Mouse (Mus musculus): ENCODE data around the gene Mrpl43.
"Not testable (repeated sequence)": the region's sequence is repeated elsewhere in the genome, so short reads cannot be mapped to it uniquely, and the experiment has no call there.

Mrpl43 gene

DNA sequence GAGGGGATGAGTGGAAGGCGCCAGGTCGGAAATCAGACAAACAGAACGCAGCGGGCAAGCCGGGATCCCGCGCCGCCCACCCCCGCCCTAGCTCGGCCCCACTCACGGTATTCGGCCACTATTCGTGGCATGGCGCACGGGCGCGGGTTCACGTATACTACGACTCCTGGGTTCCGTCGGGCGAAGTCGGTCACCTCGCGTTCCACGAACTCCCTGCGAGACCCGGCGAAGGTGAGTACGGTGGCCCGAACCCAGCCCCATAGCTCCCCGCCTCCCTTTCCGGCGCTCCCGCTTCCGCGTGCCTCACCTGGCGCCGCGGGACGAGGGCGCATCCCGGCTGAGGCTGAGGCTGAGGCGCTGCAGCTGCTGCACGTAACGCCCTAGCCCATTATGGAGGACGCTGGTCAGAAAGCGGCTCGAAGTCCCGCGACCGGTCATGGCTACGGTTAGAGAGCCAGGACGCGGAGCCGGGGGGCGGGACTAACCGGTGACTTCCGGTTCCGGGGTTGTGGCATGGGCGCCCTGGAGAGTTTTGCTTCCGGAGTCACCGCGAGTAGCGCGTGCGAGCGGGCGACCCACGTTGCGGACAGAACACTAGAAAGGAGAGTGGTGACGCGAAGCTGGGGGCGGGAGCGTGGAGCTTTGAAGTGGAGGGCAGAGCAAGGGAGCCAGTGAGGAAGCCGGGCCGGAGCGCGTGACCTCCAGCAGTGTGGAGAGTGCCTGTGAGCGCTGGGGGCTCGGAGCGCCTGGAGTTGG, at the start of gene Mrpl43:
Gene Mrpl43 (minus strand): TSS at position 486 of the 756 bp plus-strand sequence.
- peak; percentile 96 for DNase-seq

DNA sequence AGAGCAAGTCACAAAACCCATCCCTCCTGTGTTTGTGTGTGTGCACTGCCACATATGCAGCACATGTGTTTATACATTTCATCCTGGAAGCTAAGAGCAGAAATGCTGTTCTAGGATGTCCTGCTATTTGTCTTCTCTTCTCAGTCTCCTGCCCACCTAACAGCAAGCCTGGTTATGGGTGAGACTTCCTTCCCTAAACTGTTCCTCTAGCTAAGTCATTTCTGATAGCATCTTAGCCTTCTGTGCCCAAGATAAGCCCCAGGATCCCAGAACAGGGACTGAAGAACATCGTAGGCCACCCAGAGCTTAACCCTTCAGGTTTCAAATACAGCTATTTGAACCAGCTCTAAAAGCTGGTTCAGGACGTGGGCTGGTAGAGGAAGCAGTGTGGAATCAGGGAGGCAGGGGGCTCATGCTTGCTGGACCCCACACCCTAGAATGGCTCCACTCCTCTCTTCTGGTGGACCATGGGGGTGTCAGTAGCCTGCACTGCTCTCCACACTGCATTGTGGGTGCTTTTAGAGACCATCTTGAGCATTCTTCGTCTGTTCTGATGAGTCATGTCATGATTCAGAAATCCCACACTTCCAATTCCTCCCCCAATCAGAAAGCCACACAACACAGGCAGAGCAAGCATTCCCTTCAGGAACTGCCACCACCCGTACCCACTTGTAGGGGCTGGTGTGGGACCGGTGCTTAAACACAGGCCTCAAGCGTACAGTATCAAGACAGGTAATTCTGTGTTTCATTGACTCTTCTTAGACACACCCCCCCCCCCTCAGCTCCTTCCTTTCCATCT, 48.8 kb upstream of the Mrpl43 start:
- DNase-seq, result no peak

DNA sequence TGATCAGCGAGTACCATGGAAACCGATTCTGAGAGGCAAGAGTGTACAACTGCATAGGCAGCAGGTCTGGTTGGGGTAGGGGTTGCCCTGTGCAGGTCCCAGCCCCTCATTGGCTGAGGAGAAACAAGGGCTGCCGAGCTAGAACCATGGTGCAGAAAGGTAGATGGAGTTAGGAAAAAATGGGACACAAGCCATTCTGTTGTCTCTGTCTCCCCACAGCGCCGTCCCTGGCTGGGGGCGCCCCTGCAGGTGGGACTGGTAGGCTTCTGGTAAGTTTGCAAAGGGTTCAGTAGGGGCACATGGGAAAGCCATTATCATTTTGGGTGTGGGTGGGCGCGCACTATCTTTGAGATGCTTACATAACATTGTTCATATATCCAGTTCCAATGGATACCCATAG, 47.2 kb upstream of the Mrpl43 start:
- DNase-seq, result no peak

DNA sequence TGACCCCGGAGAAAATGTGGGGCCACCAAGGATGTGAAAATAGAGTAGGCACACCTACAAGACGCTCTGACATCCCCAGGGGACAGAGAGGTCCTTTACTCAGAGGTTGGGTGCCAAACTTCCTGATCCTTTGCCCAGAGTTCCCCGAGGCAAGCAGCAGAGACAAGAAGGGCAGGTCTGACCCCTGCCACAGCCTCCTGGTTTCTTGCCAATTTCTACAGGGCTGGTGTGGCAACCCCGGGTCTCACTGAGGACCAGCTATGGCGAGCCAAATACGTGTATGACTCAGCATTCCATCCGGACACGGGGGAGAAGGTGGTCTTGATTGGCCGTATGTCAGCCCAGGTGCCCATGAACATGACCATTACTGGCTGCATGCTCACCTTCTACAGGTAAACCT, 43.3 kb upstream of the Mrpl43 start:
- DNase-seq, result no peak

DNA sequence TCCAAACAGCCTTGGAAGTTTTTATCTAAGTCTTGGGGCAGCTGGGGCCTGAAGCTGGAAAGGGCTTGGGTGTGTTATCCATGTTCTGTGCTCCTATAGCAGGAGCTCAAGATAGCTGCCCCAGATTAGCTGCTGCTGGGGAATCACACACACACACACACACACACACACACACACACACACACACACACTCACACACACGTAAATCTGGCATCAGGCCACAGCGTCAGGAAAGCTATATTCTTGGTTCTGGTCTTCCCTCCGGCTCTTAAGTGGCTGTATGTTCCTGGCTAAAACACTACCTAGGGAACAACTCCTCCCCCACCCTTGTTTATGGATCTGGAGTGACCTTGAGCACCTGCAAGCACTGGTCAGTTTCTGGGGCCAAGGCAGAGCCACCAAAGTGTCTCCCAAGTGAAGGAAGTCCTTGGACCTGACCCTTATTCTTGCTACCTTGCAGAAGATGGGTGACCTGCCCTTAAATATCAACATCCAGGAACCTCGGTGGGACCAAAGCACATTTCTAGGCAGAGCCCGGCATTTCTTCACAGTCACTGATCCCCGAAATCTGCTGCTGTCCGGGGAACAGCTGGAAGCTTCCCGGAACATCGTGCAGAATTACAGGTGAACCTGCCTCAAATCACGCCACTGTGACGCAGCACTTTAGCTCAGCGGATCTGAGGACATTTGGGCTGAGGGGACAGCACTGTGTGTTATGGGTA, 42.6 kb upstream of the Mrpl43 start:
- DNase-seq, result no peak

DNA sequence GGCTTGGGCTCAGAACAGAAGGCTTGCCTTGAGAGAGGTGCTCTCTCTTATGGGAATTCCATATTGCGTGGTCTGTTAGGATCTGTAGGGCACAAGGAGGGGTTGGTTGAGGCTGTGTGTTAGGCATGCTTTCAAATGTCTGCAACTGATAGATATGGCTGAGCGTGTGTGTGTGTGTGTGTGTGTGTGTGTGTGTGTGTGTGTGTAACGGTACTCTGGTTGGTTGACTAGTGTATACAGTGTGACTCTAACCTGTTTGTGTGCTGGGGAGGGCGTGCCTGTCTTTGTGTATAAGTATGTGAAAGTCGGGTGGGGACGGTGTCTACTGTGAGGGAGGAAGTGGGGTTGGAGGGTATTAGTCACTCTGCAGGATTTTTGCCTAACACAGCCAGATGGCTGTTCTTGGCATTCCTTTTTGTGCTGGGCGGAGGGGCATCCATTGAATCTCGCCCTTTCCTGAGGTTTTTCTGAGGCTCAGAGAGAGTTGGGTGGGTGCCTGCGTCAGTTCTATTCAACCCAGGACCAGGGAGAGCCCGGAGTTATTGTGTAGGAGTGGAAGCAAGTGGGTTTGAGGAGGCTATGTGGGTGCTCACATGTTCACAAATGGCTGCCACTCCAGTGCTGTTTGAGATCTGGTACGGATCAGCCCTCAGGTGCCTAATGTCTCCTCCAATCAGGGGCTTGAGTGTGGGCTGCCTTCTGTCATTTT, 41.8 kb upstream of the Mrpl43 start:
- peak; percentile 63 for DNase-seq

DNA sequence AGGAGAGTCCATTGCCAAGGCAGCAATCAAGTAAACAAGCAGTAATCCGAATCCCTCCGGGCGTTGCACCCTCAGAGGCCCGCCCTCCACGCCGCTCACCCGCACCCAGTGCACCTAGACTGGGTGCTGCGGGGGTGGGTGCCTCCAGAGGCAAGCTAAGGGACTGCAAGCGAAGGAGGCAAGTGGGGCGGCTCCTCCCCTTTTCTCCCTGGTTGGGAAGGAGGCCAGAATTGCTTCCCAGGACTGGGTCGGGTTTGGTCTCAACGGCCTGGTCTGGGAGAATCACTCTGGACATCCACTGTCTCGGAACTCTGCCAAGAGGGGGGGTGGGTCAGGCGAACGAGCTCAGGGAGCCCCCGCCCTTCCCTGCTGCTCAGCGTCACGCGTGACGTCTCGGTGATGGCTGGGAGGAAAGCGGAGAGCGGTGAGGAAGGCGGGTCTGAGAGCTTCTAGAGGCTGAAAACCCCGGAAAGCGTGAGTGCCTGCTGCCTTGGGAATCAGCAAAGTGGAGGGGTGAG, 41.2 kb upstream of the Mrpl43 start, which contains the start of gene Sfxn3:
Gene Sfxn3 (plus strand): TSS at position 87 of the 518 bp plus-strand sequence.
- peak; percentile 96 for DNase-seq

DNA sequence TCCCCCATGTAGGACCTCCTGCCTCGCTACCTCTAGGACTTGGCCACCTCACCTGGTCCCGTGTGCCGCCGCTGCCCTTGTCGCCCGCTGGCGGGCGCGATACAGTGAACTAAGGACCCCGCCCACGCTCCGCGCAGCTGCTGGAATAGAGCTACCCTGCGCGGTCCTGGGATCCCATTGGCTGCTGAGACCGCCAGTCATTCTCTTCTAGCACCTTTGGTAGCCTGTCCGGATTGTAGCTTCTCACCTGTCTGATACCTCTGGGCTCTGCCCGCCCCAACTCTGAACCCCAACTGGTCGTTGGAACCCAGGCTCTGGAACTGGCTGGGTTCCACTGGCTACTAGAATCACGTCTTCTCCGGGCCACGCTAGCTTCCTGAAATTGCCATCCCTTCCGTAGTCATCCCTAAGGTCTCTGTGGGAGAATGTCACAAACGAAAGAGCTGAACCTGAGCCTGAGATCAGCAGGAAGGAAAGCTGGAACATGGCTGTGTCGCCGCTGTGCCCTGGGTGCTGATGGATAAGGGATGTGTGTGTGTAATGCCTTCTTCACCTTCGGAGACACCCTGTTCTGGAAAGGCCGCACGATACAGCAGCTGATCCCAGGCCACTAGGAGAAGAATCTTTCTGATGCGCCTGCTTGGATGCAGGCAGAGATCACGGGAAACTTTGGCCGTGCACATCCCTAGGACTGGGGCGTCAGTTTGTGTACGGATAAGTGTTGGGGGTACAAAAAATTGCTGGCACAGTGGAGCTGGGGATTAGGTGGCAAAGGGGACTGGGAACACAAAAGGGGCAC, 40.5 kb upstream of the Mrpl43 start:
- peak; percentile 93 for DNase-seq

DNA sequence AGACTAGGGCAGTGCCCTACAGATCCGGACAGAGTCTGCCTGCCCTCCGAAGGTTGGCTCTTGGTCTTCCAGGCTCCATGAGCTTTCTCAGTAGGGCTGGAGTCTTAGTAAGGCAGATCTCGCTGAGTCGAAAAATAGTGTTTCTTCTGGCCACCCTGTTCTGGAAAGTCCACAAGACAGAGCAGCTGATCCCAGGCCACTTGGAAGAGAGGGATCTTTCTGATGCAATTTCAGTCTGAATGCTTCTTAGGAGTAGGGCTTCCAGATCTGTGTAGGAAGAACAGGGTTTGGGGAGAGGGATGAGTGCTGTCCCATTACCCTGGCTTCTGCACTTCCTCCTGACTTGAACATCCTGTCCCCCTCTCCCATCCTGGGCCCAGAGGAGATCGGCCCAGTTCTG, 39.4 kb upstream of the Mrpl43 start, which contains the start of gene Pdzd7:
Gene Pdzd7 (minus strand): TSS at position 67 of the 400 bp plus-strand sequence.
- DNase-seq, result no peak

DNA sequence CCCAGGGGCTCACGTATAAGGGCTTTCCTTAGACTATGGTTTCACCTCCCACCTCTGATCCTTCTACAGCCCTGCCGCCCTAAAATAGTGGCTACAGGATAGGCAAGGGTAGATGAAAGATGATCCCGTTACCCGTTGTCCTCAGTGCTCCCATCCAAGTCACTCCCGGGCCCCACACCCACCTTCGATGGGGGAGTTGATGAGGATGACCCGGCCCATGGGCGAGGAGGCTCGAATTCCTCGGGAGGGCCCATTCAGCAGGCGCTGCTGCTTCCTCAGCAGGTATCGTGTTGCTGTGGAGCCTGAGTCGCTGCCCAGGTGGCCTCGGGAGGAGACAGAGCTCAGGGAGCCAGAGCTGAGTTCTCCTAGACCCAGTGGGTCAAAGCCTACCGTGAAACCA, 39.0 kb upstream of the Mrpl43 start:
- no peak for DNase-seq

DNA sequence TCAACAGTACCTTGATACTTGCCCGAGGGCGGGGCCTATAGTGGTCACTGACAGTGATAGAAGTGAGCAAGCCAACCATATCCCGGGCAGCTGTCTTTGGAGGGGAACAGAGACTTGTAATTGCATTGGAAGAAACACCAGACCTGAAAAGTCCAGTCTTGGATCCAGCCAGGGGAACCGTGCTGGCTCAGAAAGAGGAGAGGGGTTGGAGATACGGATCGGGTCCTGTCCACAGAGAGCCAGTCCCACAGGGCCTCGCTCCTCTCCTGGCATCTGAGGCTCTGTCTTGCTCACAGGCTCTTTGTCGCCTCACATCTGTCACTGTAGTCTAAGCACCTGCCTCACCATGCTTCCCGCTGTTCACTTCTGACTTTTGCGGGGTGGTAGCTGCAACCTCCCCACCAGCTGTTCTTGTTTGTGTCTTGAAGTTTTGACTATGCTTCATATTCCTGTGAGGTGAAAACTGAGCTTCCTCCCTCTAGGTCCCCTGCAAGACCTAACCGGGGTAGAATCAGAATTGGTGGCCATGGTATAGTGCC, 38.2 kb upstream of the Mrpl43 start:
- no peak for DNase-seq

DNA sequence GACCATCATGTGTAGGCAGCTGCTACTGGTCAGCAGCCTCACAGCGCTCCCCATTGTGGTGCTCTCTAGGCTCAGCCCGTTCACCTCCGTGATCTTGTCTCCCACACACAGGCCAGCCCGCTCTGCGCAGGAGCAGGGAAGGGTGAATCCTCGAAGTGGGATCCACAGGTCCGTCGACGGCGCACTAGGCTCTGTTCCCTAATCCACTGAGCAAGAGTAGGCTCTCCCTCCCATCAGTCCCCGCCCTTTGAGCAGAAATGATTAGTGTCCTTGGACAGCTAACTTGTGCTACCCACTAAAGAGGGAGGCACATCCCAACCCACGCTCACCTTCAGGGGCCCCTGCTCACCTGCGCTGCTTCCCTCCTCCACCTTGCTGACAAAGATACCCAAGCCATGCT, 34.0 kb upstream of the Mrpl43 start:
- no peak for DNase-seq

DNA sequence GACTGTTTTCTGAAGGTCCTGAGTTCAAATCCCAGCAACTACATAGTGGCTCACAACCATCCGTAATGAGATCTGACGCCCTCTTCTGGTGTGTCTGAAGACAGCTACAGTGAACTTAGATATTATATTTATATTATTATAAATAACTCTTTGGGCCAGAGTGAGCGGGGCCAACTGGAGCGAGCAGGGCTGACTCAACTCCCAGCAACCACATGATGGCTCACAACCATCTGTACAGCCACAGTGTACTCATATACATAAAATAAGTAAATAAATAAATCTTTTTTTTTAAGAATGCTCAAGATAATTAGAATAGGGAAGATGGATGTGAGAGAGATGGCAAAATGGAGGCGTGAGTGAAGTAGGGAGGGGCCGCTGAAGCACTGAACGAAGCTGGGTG, 32.0 kb upstream of the Mrpl43 start:
- DNase-seq, result not testable (repeated sequence)

DNA sequence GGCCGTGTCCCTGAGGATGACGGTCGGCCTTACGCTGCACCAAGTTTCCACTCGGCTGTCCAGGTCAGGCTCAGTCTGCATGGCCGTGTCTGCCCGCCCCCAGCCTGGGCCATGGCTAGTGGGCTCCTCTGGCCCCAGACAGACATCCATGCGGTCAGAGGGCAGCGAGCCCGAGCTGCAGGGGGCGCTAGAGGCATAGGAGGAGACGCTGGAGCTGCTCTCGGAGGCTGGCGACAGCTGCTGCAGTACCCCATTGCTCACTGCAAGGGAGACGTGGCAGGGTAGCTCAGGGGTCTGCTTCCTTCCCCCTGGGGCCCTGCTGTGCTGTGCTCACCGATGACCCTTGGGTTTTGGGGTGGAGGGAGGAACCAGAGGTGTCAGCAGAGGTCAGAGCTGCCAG, 30.6 kb upstream of the Mrpl43 start:
- DNase-seq, result no peak

DNA sequence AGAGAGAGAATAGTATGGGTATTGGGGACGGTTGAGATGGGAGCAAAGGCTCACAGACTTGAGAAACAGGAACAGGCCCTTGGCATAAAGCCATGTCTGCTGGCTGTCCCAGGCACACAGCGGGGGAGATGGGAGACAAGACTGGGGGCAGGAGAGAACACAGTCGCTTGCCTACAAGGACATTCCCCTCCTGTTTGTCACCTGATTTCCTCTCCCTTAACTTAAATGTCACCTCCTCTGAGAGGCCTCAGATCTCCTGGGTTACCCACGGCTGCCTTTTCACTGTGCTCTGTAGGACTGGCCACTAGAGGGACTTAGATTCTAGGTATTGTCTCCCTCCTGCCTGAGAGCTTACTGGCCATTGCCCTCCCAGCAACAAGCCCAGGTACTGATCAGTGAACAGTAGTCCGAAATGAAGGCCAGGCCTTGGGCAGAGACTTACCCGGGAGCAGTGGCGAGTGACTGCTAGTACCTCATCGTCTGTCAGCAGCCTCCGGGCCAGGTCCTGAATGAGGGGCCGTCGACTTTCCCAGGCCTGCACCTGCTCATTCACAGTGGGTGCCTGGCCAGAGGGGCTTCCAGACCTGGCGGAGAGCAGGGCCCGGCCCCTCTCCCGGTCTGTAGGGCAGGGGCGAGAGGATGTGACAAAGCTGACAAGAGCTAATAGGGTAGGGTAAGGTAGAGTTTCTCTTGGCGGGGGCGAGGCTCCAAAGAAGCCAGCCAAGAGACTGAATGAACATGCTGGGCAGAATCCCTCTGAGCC, 26.5 kb upstream of the Mrpl43 start:
- no peak for DNase-seq

DNA sequence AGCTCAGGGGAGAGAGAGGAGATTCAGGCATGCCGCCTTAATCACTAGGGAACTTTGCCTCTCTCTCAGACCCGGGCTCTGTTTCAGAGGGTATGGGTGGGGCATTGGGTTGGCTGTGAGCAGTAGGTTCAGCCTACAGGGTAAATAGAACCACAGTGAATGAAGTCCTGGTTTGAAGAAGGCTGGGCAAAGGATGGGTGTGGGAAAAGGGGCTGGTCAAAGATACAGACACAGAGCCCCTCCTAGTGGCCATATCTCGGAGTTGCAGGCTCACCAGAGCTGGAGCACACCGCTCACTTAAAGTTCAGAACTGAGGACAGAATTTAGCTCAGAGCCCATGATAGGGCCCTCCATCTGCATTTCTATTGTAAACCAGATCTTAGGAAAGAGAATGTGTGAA, 25.5 kb upstream of the Mrpl43 start:
- DNase-seq, result peak; percentile 82

DNA sequence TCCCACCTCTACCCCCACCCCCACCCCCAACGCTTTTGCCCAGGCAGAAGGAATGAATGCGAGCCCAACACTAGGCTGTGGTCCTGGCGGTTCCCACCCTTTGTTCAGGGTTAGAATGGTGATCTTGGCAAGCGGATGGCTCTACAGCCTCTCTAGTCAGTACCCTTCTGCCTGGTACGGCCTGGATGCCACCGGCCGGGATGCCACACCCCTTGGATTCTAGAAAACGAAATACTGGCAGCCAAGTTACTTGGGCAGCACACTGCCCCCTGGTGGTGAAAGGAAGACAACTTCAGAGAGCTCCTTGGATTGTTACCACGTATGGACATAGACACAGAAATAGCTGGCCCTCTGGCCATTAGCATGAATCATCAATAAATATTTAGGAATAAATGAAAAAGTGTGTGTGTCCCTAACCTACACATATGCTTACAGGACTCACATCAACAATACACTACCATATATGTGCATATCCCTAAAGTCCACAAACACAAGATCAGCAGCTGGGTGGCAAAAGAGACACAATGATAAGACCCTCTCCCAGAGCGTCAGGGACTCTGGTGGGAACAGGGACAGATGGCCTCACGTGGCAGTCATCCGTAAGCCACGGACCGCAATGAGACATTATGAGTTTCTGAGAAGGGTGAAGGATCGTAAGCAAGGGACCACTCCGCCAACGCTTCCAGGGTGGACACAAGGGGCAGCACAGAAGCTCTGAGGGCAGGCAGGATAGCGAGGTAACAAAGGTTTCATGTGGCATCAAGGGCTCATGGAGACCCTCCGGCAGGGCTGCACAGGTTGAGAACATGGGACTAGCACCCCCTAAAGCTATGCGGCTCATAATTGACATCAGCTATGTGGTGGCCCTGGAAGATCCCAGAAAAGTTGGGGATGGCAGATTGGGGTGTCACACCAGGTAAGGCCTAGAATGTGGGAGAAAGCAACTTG, 24.8 kb upstream of the Mrpl43 start:
- peak; percentile 86 for DNase-seq

DNA sequence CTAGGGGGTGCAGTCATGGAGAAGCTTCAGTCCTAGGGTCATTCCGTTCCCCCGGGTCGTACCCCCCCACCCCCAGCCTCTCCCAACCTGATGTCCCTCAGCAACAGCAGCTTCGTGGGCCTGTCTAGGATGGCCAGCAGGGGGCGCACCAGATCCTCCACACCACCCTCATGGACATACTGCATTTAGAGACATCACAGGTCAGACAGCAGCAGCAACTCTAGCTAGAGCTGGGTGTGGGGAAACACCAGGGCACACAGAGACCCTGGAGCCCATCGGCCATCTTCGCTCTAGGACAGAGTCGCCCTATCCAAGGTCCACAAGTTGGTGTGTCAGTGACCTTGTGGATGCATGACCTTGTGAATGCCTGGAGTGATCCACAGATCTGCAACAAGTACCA, 23.9 kb upstream of the Mrpl43 start:
- peak; percentile 76 for DNase-seq

DNA sequence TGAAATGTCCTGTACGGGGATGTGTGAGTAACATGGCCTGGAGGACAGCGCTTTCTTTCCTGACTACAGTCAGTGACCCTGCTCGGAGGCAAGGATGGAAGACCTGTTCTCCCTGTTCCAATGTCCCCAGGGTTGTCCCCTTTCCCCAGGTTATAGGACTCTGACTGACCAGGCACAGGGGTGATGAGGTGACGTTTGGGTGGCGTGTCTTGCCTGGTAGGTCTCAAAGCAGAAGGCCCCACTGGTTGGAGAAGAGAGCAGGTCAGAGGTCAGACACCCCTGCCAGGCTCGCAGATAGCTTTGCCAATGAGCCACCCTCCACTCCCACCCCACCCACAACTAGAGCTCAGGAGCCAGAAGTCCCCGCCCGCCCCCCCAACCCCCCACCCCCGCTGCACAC, 23.3 kb upstream of the Mrpl43 start:
- no peak for DNase-seq

Data from cerebellum, adult 8-10 months (tissue).